Mouse (Mus musculus) lung, postnatal 14 days (tissue): ENCODE measurements around the gene Gm17467.
"Not testable (repeated sequence)": the region's sequence is repeated elsewhere in the genome, so short reads cannot be mapped to it uniquely, and the experiment has no call there.

Experiments used
- DNase-seq: peaks from one replicate; pipeline ENCODE4 v3.0.0; 2021

The Gm17467 gene

GRCm38 (mm10) chrX:123704691-123705090 lies at the start of gene Gm17467:
TSS of gene Gm17467 (minus strand) at chrX:123704791.
- not testable (repeated sequence) for DNase-seq
